Mouse (Mus musculus) CH12.LX (cell line): ENCODE data around the gene Vps11. TPM values are rescaled to one million over a fixed set of nuclear protein-coding genes. Genes with fewer than 3 reads are reported as not detected.
A peak's percentile ranks its signal among the peaks of the same experiment; 100 is the strongest.

ENCODE experiments used
- DNase-seq: peaks from one replicate; pipeline ENCODE4 v3.0.0-alpha.2; 2013; ENCODE audit errors: extremely low read depth
- H3K27ac ChIP-seq: 2 replicates; pipeline ENCODE4 v1.5.1; 2012; ENCODE audit warnings: low read depth, mild to moderate bottlenecking, control low read depth, moderate library complexity; ENCODE audit not compliant: insufficient read depth
- H3K27me3 ChIP-seq: replicated peaks from 2 replicates; pipeline ENCODE3; 2012; ENCODE audit warnings: inconsistent platforms
- H3K36me3 ChIP-seq, 2 experiments: replicated peaks in 1 of 2; 2 replicates each; pipeline versions ENCODE3 to v1.6.1; 2012; ENCODE audit warnings: inconsistent platforms in 1 of 2, low read length in 1 of 2, mild to moderate bottlenecking in 1 of 2, mixed read lengths in 1 of 2, moderate library complexity in 1 of 2; ENCODE audit not compliant: control insufficient read depth in 1 of 2, insufficient read depth in 1 of 2
- H3K4me1 ChIP-seq, 2 experiments: 2 replicates each; pipeline ENCODE4 v1.6.1; 2012; ENCODE audit warnings: inconsistent platforms in 1 of 2, moderate library complexity in 1 of 2; ENCODE audit not compliant: insufficient read depth in 2 of 2, control insufficient read depth in 1 of 2
- H3K4me2 ChIP-seq: 2 replicates; pipeline ENCODE4 v1.6.1; 2012; ENCODE audit warnings: low read depth, mild to moderate bottlenecking, control low read depth; ENCODE audit not compliant: poor library complexity, insufficient read depth, severe bottlenecking
- H3K4me3 ChIP-seq, 3 experiments: fragments of 150-350 bp in 1 of 3; sonication (generic) in 1 of 3; replicated peaks in 1 of 3; 2 replicates each; pipeline versions ENCODE3 to v1.5.1; 2011 to 2012; ENCODE audit warnings: low read depth in 2 of 3, low read length in 2 of 3, mild to moderate bottlenecking in 2 of 3, moderate library complexity in 2 of 3, control low read depth in 1 of 3, improper control_type of control experiment in 1 of 3, inconsistent platforms in 1 of 3, mixed read lengths in 1 of 3; ENCODE audit not compliant: poor library complexity in 1 of 3
- H3K79me2 ChIP-seq: replicated peaks from 2 replicates; pipeline ENCODE4 v1.6.1; 2012; ENCODE audit warnings: mild to moderate bottlenecking, moderate library complexity; ENCODE audit not compliant: control insufficient read depth, poor library complexity, insufficient read depth, severe bottlenecking; ENCODE audit errors: extremely low read depth
- H3K9ac ChIP-seq: 2 replicates; pipeline ENCODE4 v1.6.1; 2012; ENCODE audit warnings: low read depth, mild to moderate bottlenecking, control low read depth, moderate library complexity; ENCODE audit not compliant: insufficient read depth
- H3K9me3 ChIP-seq: replicated peaks from 2 replicates; pipeline ENCODE3; 2012; ENCODE audit warnings: low read length, inconsistent platforms, mixed read lengths
- CHD2 ChIP-seq: IDR thresholded peaks from 2 replicates; pipeline ENCODE4 v1.6.1; 2011; ENCODE audit warnings: low read length, improper control_type of control experiment
- CTCF ChIP-seq, 2 experiments: IDR thresholded peaks in 1 of 2; conservative IDR thresholded peaks in 1 of 2; 2 replicates each; pipeline ENCODE4 v1.5.1; 2011 to 2012; ENCODE audit warnings: low read depth in 2 of 2, low read length in 2 of 2, improper control_type of control experiment in 1 of 2, inconsistent platforms in 1 of 2, mild to moderate bottlenecking in 1 of 2, moderate library complexity in 1 of 2
- ELF1 ChIP-seq: IDR thresholded peaks from 2 replicates; pipeline ENCODE4 v1.6.1; 2014; ENCODE audit warnings: low read depth, mild to moderate bottlenecking, inconsistent platforms, low read length, improper control_type of control experiment
- GABPA ChIP-seq: IDR thresholded peaks from 2 replicates; pipeline ENCODE4 v1.6.1; 2012; ENCODE audit warnings: low read depth, low read length, improper control_type of control experiment, inconsistent platforms; ENCODE audit not compliant: insufficient replicate concordance
- IRF4 ChIP-seq: IDR thresholded peaks from 2 replicates; pipeline ENCODE4 v1.6.1; 2014; ENCODE audit warnings: low read depth, mild to moderate bottlenecking, inconsistent platforms, low read length, improper control_type of control experiment
- KAT2A ChIP-seq: IDR thresholded peaks from 2 replicates; pipeline ENCODE4 v1.6.1; 2012; ENCODE audit warnings: low read length, improper control_type of control experiment, inconsistent platforms; ENCODE audit not compliant: insufficient replicate concordance
- MAZ ChIP-seq: IDR thresholded peaks from 2 replicates; pipeline ENCODE4 v1.6.1; 2012; ENCODE audit warnings: low read depth, mild to moderate bottlenecking, inconsistent platforms, low read length, improper control_type of control experiment, moderate library complexity
- MYC ChIP-seq: IDR thresholded peaks from 2 replicates; pipeline ENCODE4 v1.6.1; 2011; ENCODE audit warnings: low read depth, mild to moderate bottlenecking, improper control_type of control experiment, low read length
- POLR2A ChIP-seq: IDR thresholded peaks from 2 replicates; pipeline ENCODE4 v1.6.1; 2011; ENCODE audit warnings: low read depth, mild to moderate bottlenecking, improper control_type of control experiment, low read length
- RAD21 ChIP-seq: IDR thresholded peaks from 2 replicates; pipeline ENCODE4 v1.6.1; 2011; ENCODE audit warnings: low read depth, mild to moderate bottlenecking, low read length, improper control_type of control experiment, moderate library complexity
- RCOR1 ChIP-seq: conservative IDR thresholded peaks from 2 replicates; pipeline ENCODE4 v1.6.1; 2012; ENCODE audit warnings: low read depth, mild to moderate bottlenecking, inconsistent platforms, low read length, improper control_type of control experiment
- SIN3A ChIP-seq: IDR thresholded peaks from 2 replicates; pipeline ENCODE4 v1.6.1; 2012; ENCODE audit warnings: low read length, improper control_type of control experiment, inconsistent platforms
- SMC3 ChIP-seq: IDR thresholded peaks from 2 replicates; pipeline ENCODE4 v1.6.1; 2011; ENCODE audit warnings: low read depth, low read length, improper control_type of control experiment
- TCF12 ChIP-seq: IDR thresholded peaks from 2 replicates; pipeline ENCODE4 v1.6.1; 2014; ENCODE audit warnings: low read depth, mild to moderate bottlenecking, inconsistent platforms, low read length, improper control_type of control experiment
- UBTF ChIP-seq: IDR thresholded peaks from 2 replicates; pipeline ENCODE4 v1.6.1; 2012; ENCODE audit warnings: low read depth, mild to moderate bottlenecking, inconsistent platforms, low read length, improper control_type of control experiment, moderate library complexity
- ZKSCAN1 ChIP-seq: IDR thresholded peaks from 2 replicates; pipeline ENCODE4 v1.6.1; 2012; ENCODE audit warnings: low read depth, inconsistent platforms, low read length, improper control_type of control experiment, borderline replicate concordance
- ZMIZ1 ChIP-seq: IDR thresholded peaks from 2 replicates; pipeline ENCODE4 v1.6.1; 2012; ENCODE audit warnings: low read depth, mild to moderate bottlenecking, inconsistent platforms, low read length, improper control_type of control experiment
- dilution Hi-C: fragments of 300-500 bp; cut with MboI; formaldehyde crosslinking; loops from 2 replicates; pipeline ENCODE4 v1.14.3; 2020; ENCODE audit warnings: low sequenced_read_pairs; ENCODE audit not compliant: extremely low pct_unique_long_range_greater_than_20kb, extremely low pct_ligation_motif_present
- in situ Hi-C: fragments of 300-500 bp; cut with MboI; formaldehyde crosslinking; loops from 3 replicates; pipeline ENCODE4 v1.14.3; 2019; ENCODE audit warnings: low sequenced_read_pairs, low pct_ligation_motif_present, low pct_unique_long_range_greater_than_20kb, mixed read lengths
- polyA plus RNA-seq: library from polyadenylated mRNA; unstranded; fragments of >175 nt; gene quantifications from 2 replicates; pipeline ENCODE4 v1.2.1, GENCODE M21; 2012; ENCODE audit warnings: low read depth; ENCODE audit not compliant: insufficient read length
- total RNA-seq, 2 experiments: library from RNA; depleted of rRNA; stranded (reverse); fragments of 300-350 nt in 1 of 2; fragments of >200 nt in 1 of 2; gene quantifications; 2 replicates each; pipeline ENCODE4 v1.2.3; 2012 to 2014

Vps11 gene
- total and polyA plus RNA-seq, 3 experiments = 16.1 to 24.8 (median 22.1) TPM

DNA sequence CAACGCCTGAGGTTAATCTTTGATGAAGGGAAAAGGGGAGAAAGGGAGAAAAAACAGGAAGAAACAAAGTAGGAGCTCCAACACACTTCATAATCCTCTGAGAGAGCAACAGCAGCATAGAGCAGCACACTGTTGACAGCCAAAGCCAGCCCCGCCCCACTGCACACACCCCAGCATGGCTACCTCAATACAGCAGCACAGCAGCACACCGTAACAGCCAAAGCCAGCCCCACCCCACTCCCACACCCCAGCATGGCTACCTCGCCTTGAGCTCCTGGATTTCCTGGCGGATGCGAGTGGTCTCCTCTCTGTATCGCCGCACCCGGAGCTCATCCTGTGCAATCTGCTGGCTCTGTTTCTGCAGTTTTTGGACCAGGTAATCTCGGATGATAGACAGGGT lies 9.1 kb downstream of the Vps11 start:
- H3K27me3 ChIP-seq = no peaks in the 10 kb centered on the region
- dilution Hi-C loops = no loop called here
- peaks cover 89 to 91% of the 10 kb centered on the region in 2 experiments for H3K36me3 ChIP-seq
- H3K79me2 ChIP-seq = no peaks in the 10 kb centered on the region
- H3K9me3 ChIP-seq = peaks cover 3% of the 10 kb centered on the region
- peaks cover 0 to 4% of the 10 kb centered on the region in 2 experiments; a peak in 1 of 4 replicates for H3K4me1 ChIP-seq
- in situ Hi-C loops = no loop called here
- no peak overlapping the region for H3K9ac ChIP-seq
- DNase-seq = no peak
- no peak overlapping the region for H3K4me3 ChIP-seq
- no peak for TF ChIP-seq IRF4
- TF ChIP-seq KAT2A = no peak
- H3K27ac ChIP-seq = no peak overlapping the region
- H3K4me2 ChIP-seq = no peak overlapping the region

DNA sequence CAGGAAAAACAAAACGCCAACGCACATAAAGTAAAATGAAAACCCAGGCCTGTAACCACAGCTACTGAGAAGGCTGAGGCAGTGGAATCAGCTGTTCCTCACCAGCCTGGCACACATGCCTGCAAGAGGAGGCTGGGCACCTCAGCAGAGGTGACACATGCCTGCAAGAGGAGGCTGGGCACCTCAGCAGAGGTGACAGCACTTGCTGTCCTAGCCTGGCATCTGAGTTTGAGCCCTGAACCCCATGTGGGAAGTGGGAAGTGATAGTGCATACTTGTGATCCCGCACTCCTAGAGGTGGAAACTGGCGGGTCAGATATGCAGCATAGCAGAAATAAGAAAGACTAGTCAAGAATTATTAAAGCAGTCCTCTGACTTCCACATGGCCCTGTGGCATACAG lies 10.1 kb downstream of the Vps11 start:
- Histone ChIP-seq H3K4me3 (no peak overlapping the region), H3K4me2 (no peak overlapping the region), H3K27ac (no peak overlapping the region), H3K36me3 (peaks cover 86 to 93% of the 10 kb centered on the region in 2 experiments), H3K9me3 (peaks cover 3% of the 10 kb centered on the region), H3K79me2 (no peaks in the 10 kb centered on the region), H3K4me1 (peaks cover 0 to 5% of the 10 kb centered on the region in 2 experiments; a peak in 1 of 4 replicates), H3K9ac (no peak overlapping the region), H3K27me3 (no peaks in the 10 kb centered on the region)
- no peak for TF ChIP-seq ZMIZ1
- TF ChIP-seq CHD2 = no peak
- no peak for TF ChIP-seq RAD21
- TF ChIP-seq SIN3A = no peak
- no peak for TF ChIP-seq TCF12
- no peak for TF ChIP-seq SMC3
- TF ChIP-seq ZKSCAN1 = no peak
- TF ChIP-seq GABPA = no peak
- no peak for TF ChIP-seq RCOR1
- TF ChIP-seq IRF4 = no peak
- no peak for TF ChIP-seq UBTF
- TF ChIP-seq POLR2A = no peak
- in situ Hi-C loops (no loop called here), dilution Hi-C loops (no loop called here)
- no peak for DNase-seq

DNA sequence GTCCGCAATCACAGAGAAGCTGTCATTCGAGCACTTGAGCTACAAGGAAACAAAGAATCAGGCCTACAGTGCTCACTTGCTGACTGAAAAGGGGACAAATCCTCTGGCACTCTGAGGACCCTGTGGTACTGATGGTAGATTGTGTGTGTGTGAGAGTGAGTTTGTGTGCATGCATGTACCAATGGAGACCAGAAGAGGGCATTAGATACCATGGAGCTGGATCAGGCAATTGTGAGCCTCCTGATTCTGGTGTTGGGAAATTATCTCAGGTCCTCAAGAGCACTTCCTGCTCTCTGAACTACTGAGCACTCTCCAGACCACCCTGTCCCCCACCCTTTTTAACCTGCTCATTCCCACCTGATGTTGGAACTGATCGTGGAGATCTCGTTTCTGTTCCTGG lies 12.9 kb downstream of the Vps11 start:
- H3K4me2 ChIP-seq = no peak overlapping the region
- no peak overlapping the region for H3K9ac ChIP-seq
- H3K79me2 ChIP-seq = no peaks in the 10 kb centered on the region
- H3K27me3 ChIP-seq = no peaks in the 10 kb centered on the region
- no peak overlapping the region for H3K4me3 ChIP-seq
- H3K27ac ChIP-seq = no peak overlapping the region
- TF ChIP-seq ZMIZ1 = no peak
- no peak for TF ChIP-seq ELF1
- peak in 1 of 2 experiments; percentile 22; a peak in 2 of 4 replicates for TF ChIP-seq CTCF (conservative IDR thresholded peaks at IDR 0.05 in 1 of 2, IDR thresholded peaks at IDR 0.05 in 1 of 2; ENCODE audit: low read depth in 2 of 2, low read length in 2 of 2)
- no peak for TF ChIP-seq MYC
- TF ChIP-seq MAZ = no peak
- peaks cover 0 to 12% of the 10 kb centered on the region in 2 experiments; a peak in 1 of 4 replicates for H3K4me1 ChIP-seq
- peaks cover 61 to 74% of the 10 kb centered on the region in 2 experiments for H3K36me3 ChIP-seq
- dilution Hi-C loops (no loop called here), in situ Hi-C loops (no loop called here)
- DNase-seq = no peak
- H3K9me3 ChIP-seq = peaks cover 3% of the 10 kb centered on the region
